Mouse (Mus musculus) intestine, embryonic 16.5 days (tissue): ENCODE results near the gene Ets1. TPM values are rescaled to one million over a fixed set of nuclear protein-coding genes. Genes with fewer than 3 reads are reported as not detected.

Experiments used
- ATAC-seq: fragments of 200-750 bp; cut with Nextera tagmentation; 2 replicates; pipeline ENCODE4 v1.8.0; 2017; ENCODE audit warnings: moderate TSS enrichment, moderate library complexity
- H3K27ac ChIP-seq: fragments of 300-500 bp; sonication (generic); 2 replicates; pipeline ENCODE4 v1.5.1; 2014; ENCODE audit warnings: mild to moderate bottlenecking, low read length
- H3K27me3 ChIP-seq: fragments of 300-500 bp; sonication (generic); replicated peaks from 2 replicates; pipeline ENCODE4 v1.6.1; 2014; ENCODE audit warnings: low read length, control low read depth, mixed read lengths; ENCODE audit not compliant: control insufficient read depth, insufficient read depth
- H3K36me3 ChIP-seq: fragments of 300-500 bp; sonication (generic); 2 replicates; pipeline ENCODE4 v1.6.1; 2014; ENCODE audit warnings: low read length, control low read depth; ENCODE audit not compliant: control insufficient read depth, insufficient read depth
- H3K4me1 ChIP-seq: fragments of 300-500 bp; sonication (generic); 2 replicates; pipeline ENCODE4 v1.6.1; 2014; ENCODE audit warnings: low read length, control low read depth, mixed read lengths; ENCODE audit not compliant: control insufficient read depth, insufficient read depth
- H3K4me2 ChIP-seq: fragments of 300-500 bp; sonication (generic); 2 replicates; pipeline ENCODE4 v1.6.1; 2014; ENCODE audit warnings: low read depth, low read length, control low read depth
- H3K4me3 ChIP-seq: fragments of 300-500 bp; sonication (generic); 2 replicates; pipeline ENCODE4 v1.5.1; 2014; ENCODE audit warnings: mild to moderate bottlenecking, low read length
- H3K9ac ChIP-seq: fragments of 300-500 bp; sonication (generic); 2 replicates; pipeline ENCODE4 v1.6.1; 2014; ENCODE audit warnings: low read depth, low read length
- H3K9me3 ChIP-seq: fragments of 300-500 bp; sonication (generic); 2 replicates; pipeline ENCODE4 v1.6.1; 2016; ENCODE audit warnings: low read length, control low read depth; ENCODE audit not compliant: control insufficient read depth
- WGBS: fragments of 180-500 bp; shearing (Covaris S2); extraction: QIAGEN DNeasy Blood & Tissue Kit; methylation state at CpG from one replicate; pipeline ENCODE4 v1.1.7; 2014; 5-methylcytosine and 5-hydroxymethylcytosine counted together
- polyA plus RNA-seq: library from polyadenylated mRNA; unstranded; fragments of >200 nt; fragmentation: Nextera tagmentation; extraction: Ambion mirVana; gene quantifications from 2 replicates; pipeline ENCODE4 v1.2.1, GENCODE M21; 2015

The Ets1 gene
- polyA plus RNA-seq, 1 experiment from 2014 or later = 33.0 TPM

DNA sequence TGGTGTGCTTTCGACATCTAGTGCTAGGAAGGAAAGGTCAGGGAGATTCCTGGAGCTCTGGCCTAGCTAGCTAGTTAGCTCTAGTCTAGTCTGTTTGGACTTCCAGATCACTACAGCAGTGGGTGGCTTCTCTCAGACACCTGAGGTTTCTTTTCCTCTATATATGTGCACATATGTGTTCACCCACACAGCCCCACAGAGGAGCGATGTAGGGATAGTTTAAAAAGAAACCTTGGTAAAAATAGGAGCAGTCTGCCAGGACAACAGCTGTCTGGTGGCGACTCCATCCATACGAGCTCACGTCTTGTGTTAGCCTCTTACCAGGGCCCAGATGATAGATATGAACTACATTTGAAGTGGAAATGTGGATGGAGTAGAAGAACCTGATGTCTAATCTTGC lies 112.5 kb downstream of the Ets1 start:
- 84% methylated on average over 5 of the region's 5 CpGs for WGBS
- H3K27me3 ChIP-seq = no peaks in the 10 kb centered on the region
- no peaks in the 10 kb centered on the region for H3K9me3 ChIP-seq
- no peak overlapping the region for H3K27ac ChIP-seq
- H3K4me2 ChIP-seq = no peak overlapping the region
- no peaks in the 10 kb centered on the region for H3K36me3 ChIP-seq
- H3K4me3 ChIP-seq = no peak overlapping the region
- no peaks in the 10 kb centered on the region for H3K4me1 ChIP-seq
- no peak for ATAC-seq
- H3K9ac ChIP-seq = no peak overlapping the region

DNA sequence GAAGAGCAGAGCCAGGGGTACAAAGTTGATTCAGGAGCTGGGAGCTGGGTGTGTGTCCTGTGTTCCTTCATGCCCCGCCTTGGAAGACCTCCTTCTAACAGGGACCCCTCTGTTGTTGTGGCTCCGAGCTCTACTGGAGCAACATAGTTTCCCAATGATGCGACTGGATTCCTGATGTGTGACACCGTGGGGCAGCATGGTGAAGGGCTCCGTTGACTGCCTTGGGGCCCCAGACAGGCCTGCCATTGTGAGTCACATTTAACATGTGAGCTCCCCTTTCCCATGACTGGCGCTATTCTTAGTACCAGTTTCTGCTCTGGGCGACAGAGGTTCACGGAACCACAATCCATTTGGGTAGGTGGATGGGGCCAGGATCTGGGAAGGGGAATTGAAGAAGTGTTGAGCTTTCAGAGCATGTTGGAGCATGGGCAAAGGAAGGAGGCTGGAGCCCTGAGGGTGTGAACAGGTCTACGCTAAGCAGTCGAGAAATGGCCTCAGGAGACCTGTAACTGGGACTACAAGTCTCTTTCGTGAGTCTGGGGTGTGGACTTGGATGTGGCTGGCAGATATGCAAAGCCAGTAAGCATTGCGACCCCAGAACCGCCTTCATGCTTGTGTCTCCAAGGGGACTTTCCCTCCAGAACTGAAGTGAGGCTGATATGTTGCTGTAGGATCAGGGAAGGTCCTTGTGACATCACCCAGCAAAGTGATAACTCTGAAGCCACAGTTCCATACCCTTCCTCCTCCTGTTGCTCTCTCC lies 113.9 kb downstream of the Ets1 start:
- WGBS = 85% methylated on average over 13 of the region's 13 CpGs
- H3K4me2 ChIP-seq = no peak overlapping the region
- no peak overlapping the region for H3K9ac ChIP-seq
- H3K27ac ChIP-seq = no peak overlapping the region
- no peak overlapping the region for H3K4me3 ChIP-seq
- no peaks in the 10 kb centered on the region for H3K36me3 ChIP-seq
- H3K9me3 ChIP-seq = no peaks in the 10 kb centered on the region
- no peaks in the 10 kb centered on the region for H3K4me1 ChIP-seq
- H3K27me3 ChIP-seq = no peaks in the 10 kb centered on the region
- no peak for ATAC-seq

DNA sequence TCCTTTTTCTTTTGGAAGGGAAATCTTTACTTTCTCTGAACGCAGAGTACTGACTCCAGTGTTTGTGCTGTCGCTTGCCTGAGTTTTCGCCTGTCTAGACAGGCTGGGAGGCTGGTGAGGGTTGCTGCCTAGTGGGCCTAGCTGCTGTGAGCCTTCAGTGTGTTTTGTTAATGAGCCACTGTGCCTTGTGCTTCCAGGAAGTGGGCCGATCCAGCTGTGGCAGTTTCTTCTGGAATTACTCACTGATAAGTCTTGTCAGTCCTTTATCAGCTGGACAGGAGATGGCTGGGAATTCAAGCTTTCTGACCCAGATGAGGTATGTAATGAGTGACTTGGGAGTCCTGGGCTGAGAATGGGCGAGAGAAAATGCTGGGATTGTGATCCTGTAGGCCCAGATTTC lies 116.6 kb downstream of the Ets1 start:
- no peak; the same call in 1 of the 2 replicates for ATAC-seq
- peaks cover 4% of the 10 kb centered on the region; the same call in 1 of the 2 replicates for H3K36me3 ChIP-seq
- H3K4me3 ChIP-seq = no peak overlapping the region
- no peaks in the 10 kb centered on the region for H3K9me3 ChIP-seq
- H3K27me3 ChIP-seq = no peaks in the 10 kb centered on the region
- H3K27ac ChIP-seq = no peak overlapping the region
- H3K4me2 ChIP-seq = no peak overlapping the region
- 58% methylated on average over 5 of the region's 5 CpGs for WGBS
- no peaks in the 10 kb centered on the region for H3K4me1 ChIP-seq
- H3K9ac ChIP-seq = no peak overlapping the region

DNA sequence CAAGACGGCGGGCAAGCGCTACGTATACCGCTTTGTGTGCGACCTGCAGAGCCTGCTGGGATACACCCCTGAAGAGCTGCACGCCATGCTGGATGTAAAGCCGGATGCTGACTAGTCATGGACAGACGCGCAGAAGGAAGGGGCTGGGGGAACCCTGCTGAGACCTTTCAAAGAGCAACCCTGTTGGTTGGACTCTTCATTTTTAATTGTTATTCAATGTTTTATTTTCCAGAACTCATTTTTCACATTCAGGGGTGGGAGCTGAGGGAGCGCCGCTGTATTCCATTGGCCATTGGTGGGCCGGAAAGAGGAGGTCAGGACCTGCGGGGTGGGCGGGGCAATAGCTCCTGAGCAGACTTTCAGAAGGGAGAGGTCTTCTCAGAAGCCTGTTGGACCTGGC lies 118.3 kb downstream of the Ets1 start:
- H3K9ac ChIP-seq = no peak overlapping the region
- H3K27ac ChIP-seq = no peak overlapping the region
- ATAC-seq = no peak
- H3K4me2 ChIP-seq = no peak overlapping the region
- no peaks in the 10 kb centered on the region for H3K9me3 ChIP-seq
- peaks cover 4% of the 10 kb centered on the region; the same call in 1 of the 2 replicates for H3K36me3 ChIP-seq
- H3K4me1 ChIP-seq = no peaks in the 10 kb centered on the region
- 95% methylated on average over 15 of the region's 15 CpGs for WGBS
- no peak overlapping the region for H3K4me3 ChIP-seq
- H3K27me3 ChIP-seq = no peaks in the 10 kb centered on the region

DNA sequence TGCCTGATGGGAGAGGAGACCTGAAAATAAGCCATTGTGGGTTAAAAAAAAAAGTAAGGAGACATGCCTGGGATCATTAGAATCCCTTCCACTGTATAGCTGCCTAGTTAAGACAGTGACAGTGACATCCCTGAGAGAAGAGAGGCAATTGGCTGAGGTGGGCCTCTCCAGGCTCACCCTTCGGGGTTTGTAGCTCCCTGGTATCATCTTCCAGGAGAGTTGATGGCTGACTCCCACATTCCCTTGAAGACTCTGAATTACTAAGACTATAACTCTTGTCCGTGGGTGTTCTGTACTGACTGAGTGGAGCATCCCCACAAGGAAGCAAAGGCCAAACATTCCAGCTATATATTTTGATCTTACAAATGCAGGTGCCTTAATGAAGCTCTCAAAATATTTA lies 120.0 kb downstream of the Ets1 start:
- no peak overlapping the region for H3K27ac ChIP-seq
- H3K9ac ChIP-seq = no peak overlapping the region
- no peak overlapping the region for H3K4me2 ChIP-seq
- H3K9me3 ChIP-seq = no peaks in the 10 kb centered on the region
- H3K27me3 ChIP-seq = no peaks in the 10 kb centered on the region
- ATAC-seq = no peak
- 74% methylated on average over 2 of the region's 2 CpGs for WGBS
- H3K4me3 ChIP-seq = no peak overlapping the region
- peaks cover 4% of the 10 kb centered on the region; the same call in 1 of the 2 replicates for H3K36me3 ChIP-seq
- H3K4me1 ChIP-seq = no peaks in the 10 kb centered on the region

DNA sequence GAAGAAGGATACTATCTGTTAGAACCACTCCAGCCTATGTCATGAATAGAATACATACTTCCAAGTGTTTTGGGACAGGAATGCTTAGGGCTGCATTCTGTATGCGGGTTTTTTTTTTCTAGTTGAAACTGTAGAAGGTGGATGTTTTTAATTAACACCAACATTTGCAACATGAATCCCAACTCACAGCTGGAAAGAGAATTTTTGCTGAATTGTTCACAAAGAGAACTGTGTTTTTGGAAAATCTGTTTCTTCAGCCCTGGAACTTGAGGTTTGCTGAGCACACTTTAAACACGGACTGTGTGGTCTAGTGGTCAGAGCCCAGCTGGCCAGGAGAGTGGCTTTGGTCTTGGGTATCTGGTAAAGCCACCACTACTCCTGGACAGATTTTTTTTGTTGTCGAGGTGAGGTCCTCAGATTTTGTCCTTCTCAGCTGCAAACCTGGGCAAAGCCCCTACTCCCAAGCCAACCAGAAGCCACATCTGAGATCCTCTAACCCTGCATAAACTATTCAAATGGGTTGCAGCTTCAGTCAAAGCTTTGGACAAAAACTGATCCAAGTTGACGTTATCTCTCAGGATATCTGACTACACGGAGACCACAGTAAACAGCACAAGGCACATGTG lies 122.4 kb downstream of the Ets1 start:
- no peak overlapping the region for H3K4me3 ChIP-seq
- no peak overlapping the region for H3K27ac ChIP-seq
- no peaks in the 10 kb centered on the region for H3K4me1 ChIP-seq
- H3K9me3 ChIP-seq = no peaks in the 10 kb centered on the region
- peaks cover 4% of the 10 kb centered on the region; the same call in 1 of the 2 replicates for H3K36me3 ChIP-seq
- no peak for ATAC-seq
- H3K27me3 ChIP-seq = no peaks in the 10 kb centered on the region
- H3K9ac ChIP-seq = no peak overlapping the region
- 87% methylated on average over 5 of the region's 5 CpGs for WGBS
- H3K4me2 ChIP-seq = no peak overlapping the region

DNA sequence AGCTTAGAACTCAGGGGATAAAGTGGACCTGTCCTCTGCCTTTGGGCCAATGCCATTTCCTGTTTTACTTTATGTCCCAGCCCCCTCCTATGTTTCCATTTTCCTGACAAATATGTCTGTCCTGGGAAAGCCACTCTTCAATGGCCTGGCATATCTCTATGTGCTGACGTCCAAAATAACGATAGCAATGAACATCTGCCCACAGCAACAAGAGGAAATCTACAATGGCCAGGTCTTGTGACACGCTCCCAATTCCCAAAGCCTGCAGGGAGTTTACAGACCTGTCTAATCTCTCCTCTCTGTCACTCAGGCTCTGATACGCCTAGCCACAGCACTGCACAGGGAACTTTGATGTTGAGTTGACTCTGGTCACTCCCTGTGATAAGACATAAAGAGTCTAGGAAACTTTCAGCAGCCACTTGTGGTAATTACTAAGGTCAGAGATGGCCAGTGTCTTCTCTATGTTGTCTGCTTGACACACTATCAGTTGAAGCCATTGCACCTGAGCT lies 124.7 kb downstream of the Ets1 start:
- Histone ChIP-seq H3K4me1 (no peaks in the 10 kb centered on the region), H3K9me3 (no peaks in the 10 kb centered on the region), H3K9ac (no peak overlapping the region), H3K4me3 (no peak overlapping the region), H3K36me3 (peaks cover 4% of the 10 kb centered on the region; the same call in 1 of the 2 replicates), H3K27me3 (no peaks in the 10 kb centered on the region), H3K4me2 (no peak overlapping the region), H3K27ac (no peak overlapping the region)
- 52% methylated on average over 4 of the region's 4 CpGs for WGBS
- ATAC-seq = no peak

DNA sequence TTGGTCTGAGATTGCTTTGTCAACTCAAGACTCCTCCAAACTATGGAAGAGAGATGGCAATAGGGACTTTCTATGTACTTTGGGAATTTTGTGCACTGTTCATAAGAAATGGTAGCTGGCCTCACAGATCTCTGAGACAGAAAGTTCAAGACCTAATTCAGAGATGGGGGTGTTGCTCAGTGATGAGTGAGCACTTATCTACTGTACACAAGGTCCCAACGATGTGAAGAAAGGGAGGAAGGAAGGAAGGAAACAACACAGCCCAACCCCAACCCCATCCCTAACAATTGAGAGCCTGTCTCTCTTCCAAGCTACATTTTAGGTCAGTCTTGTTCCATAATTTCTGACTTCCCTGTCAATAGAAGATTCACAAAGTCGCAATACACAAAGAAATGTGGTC lies 125.3 kb downstream of the Ets1 start:
- Histone ChIP-seq H3K4me1 (no peaks in the 10 kb centered on the region), H3K27ac (no peak overlapping the region)
- WGBS = 65% methylated on average over 2 of the region's 2 CpGs

DNA sequence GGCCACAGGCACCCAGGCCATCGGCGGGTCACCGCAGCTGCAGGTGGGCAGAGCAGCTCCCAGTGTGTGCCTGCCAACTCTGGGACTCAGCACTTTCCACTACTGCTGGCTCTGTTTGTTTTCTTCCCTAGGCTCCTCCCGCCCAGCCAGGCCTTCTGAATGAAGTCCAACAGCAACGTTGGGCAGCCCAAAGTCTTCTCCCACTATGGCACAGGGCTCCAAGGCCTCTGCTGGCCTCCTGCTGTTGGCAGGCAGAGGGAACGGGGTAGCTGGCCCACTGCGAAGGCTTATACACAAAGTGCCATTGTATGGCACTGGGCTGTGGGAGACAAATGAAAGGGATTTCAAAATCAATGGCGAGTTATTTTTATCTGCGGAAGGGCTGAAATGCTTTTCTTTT lies 128.4 kb downstream of the Ets1 start:
- 63% methylated on average over 9 of the region's 9 CpGs for WGBS
- no peaks in the 10 kb centered on the region for H3K4me1 ChIP-seq
- no peaks in the 10 kb centered on the region for H3K36me3 ChIP-seq
- no peaks in the 10 kb centered on the region for H3K9me3 ChIP-seq
- H3K4me2 ChIP-seq = no peak overlapping the region
- ATAC-seq = no peak
- H3K4me3 ChIP-seq = no peak overlapping the region
- H3K27me3 ChIP-seq = no peaks in the 10 kb centered on the region
- H3K9ac ChIP-seq = no peak overlapping the region
- no peak overlapping the region for H3K27ac ChIP-seq

More for the DNA sequence above, 125.3 kb downstream of the Ets1 start:
- ATAC-seq = no peak
- Histone ChIP-seq H3K36me3 (peaks cover 4% of the 10 kb centered on the region; the same call in 1 of the 2 replicates), H3K4me3 (no peak overlapping the region), H3K27me3 (no peaks in the 10 kb centered on the region), H3K4me2 (no peak overlapping the region), H3K9me3 (no peaks in the 10 kb centered on the region), H3K9ac (no peak overlapping the region)
